Mouse (Mus musculus) lung, postnatal 0 days (tissue): Measurements from ENCODE around the gene Dner.

Source experiments
- CTCF ChIP-seq: IDR thresholded peaks from 2 replicates; pipeline ENCODE4 v1.5.1; 2016; ENCODE audit warnings: antibody characterized with exemption, mild to moderate bottlenecking
- EP300 ChIP-seq: IDR thresholded peaks from 2 replicates; pipeline ENCODE4 v1.6.1; 2016; ENCODE audit warnings: antibody characterized with exemption, mild to moderate bottlenecking, control low read depth

- TF ChIP-seq CTCF, result no peak
- TF ChIP-seq EP300, result no peak
Observed at GRCm38 (mm10) chr1:84596023-84596422, 100.0 kb downstream of the Dner start.
